Mouse (Mus musculus) heart, embryonic 16.5 days (tissue): ENCODE results near the gene Frs2. TPM values are rescaled to one million over a fixed set of nuclear protein-coding genes. Genes with fewer than 3 reads are reported as not detected.
A peak's percentile ranks its signal among the peaks of the same experiment; 100 is the strongest.

ENCODE experiments used
- ATAC-seq: fragments of 200-750 bp; cut with Nextera tagmentation; replicated peaks from 2 replicates; pipeline ENCODE4 v1.8.0; 2017; ENCODE audit warnings: moderate number of reproducible peaks; ENCODE audit not compliant: insufficient read depth, low FRiP score; ENCODE audit errors: extremely low read depth
- H3K27ac ChIP-seq: fragments of 300-500 bp; sonication (generic); 2 replicates; pipeline ENCODE4 v1.5.1; 2014; ENCODE audit warnings: mild to moderate bottlenecking, low read length, control low read depth, moderate library complexity
- H3K27me3 ChIP-seq: fragments of 300-500 bp; sonication (generic); 2 replicates; pipeline ENCODE4 v1.6.1; 2014; ENCODE audit warnings: low read length, mixed read lengths; ENCODE audit not compliant: control insufficient read depth, insufficient read depth
- H3K36me3 ChIP-seq: fragments of 300-500 bp; sonication (generic); 2 replicates; pipeline ENCODE4 v1.6.1; 2014; ENCODE audit not compliant: control insufficient read depth, insufficient read depth
- H3K4me1 ChIP-seq: fragments of 300-500 bp; sonication (generic); 2 replicates; pipeline ENCODE4 v1.6.1; 2014; ENCODE audit warnings: low read length, mixed read lengths; ENCODE audit not compliant: control insufficient read depth, insufficient read depth
- H3K4me2 ChIP-seq: fragments of 300-500 bp; sonication (generic); 2 replicates; pipeline ENCODE4 v1.6.1; 2014; ENCODE audit warnings: low read depth, mild to moderate bottlenecking, control low read depth, low read length
- H3K4me3 ChIP-seq: fragments of 300-500 bp; sonication (generic); 2 replicates; pipeline ENCODE4 v1.5.1; 2014; ENCODE audit warnings: mild to moderate bottlenecking, control low read depth, low read length
- H3K9ac ChIP-seq: fragments of 300-500 bp; sonication (generic); 2 replicates; pipeline ENCODE4 v1.6.1; 2014; ENCODE audit warnings: low read length, control low read depth
- H3K9me3 ChIP-seq: fragments of 300-500 bp; sonication (generic); replicated peaks from 2 replicates; pipeline ENCODE4 v1.6.1; 2016; ENCODE audit warnings: low read length; ENCODE audit not compliant: control insufficient read depth
- WGBS: fragments of 180-500 bp; shearing (Covaris S2); extraction: QIAGEN DNeasy Blood & Tissue Kit; methylation state at CpG from one replicate; pipeline ENCODE4 v1.1.7; 2014; 5-methylcytosine and 5-hydroxymethylcytosine counted together
- polyA plus RNA-seq: library from polyadenylated mRNA; unstranded; fragments of >200 nt; fragmentation: Nextera tagmentation; extraction: Ambion mirVana; gene quantifications from 2 replicates; pipeline ENCODE4 v1.2.1, GENCODE M21; 2015

Frs2 gene
- polyA plus RNA-seq: 16.1 and 17.5 TPM in 2 replicates

DNA sequence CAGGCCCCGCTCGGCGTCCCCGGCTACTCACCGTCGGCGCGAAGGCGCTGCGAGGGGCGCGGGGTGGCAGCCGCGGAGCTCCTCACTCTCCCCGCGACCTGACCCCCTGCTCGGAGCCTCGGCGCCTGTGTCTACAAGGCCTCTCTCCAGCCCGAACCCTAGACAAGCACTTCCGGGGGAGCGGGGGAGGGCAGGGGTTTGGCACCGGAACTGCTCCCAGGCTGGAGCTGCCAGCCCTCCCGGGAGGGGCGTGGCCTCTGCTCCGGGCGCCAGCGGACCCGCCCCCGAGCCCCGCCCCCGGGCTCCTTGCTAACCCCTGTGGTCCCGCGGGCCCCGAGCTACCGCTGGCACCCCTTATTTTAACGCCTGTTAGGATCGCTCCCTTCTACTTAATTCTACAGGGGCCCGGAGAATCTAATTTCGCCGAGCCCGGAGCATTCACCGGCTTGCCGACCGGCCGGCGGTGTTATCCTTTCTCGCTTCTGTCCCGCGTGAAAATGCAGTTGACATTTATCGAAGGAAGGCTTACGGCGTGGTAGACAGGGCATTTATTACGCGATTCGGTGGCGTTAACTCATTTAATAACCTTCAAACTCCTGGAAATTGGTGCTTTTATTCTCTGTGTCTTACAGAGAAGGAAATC lies at the start of gene Frs2:
Frs2 (minus strand) TSS at position 174 of the 643 bp plus-strand sequence.
- WGBS: under 1% methylated on average over 53 of the region's 57 CpGs
- H3K9me3 ChIP-seq: no peaks in the 10 kb centered on the region
- H3K27ac ChIP-seq: peak within 1 kb of the TSS; percentile 90
- no peaks in the 10 kb centered on the region for H3K36me3 ChIP-seq
- H3K4me3 ChIP-seq: peak within 1 kb of the TSS; percentile 70
- H3K9ac ChIP-seq: peak within 1 kb of the TSS; percentile 91
- no peaks in the 10 kb centered on the region for H3K27me3 ChIP-seq
- H3K4me2 ChIP-seq: peak within 1 kb of the TSS; percentile 84
- peak; percentile 96 for ATAC-seq
- H3K4me1 ChIP-seq: peaks cover 54% of the 10 kb centered on the region

- WGBS: 86% methylated on average over 3 of the region's 3 CpGs
- H3K27ac ChIP-seq: no peak overlapping the region
- no peak overlapping the region for H3K9ac ChIP-seq
- H3K4me2 ChIP-seq: no peak overlapping the region
- H3K36me3 ChIP-seq: no peaks in the 10 kb centered on the region
- H3K27me3 ChIP-seq: no peaks in the 10 kb centered on the region
- H3K4me1 ChIP-seq: no peaks in the 10 kb centered on the region
- no peak overlapping the region for H3K4me3 ChIP-seq
- ATAC-seq: no peak
- no peaks in the 10 kb centered on the region for H3K9me3 ChIP-seq
These were observed 48.4 kb upstream of the Frs2 start for GRCm38 (mm10) chr10:117196696-117197095.

DNA sequence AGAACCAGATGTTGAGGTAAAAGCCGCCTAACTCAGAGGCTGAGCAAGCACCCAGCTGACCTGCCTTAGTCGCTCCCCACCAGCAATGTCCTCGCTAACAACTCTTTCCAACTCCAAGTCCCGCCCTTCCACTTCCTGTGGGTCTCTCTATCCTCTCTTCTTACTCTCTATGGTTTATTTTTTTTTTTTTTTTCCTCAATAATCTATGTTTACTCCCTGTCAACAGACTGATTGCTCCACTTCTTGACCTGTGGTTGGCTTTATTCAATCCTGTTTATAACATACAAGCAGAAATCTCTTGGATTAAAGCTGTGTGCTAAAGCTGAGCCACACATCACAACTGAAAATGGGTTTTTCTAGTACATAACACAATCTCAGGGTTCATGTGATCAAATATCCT lies 47.4 kb upstream of the Frs2 start:
- Histone ChIP-seq H3K36me3 (no peaks in the 10 kb centered on the region), H3K4me1 (no peaks in the 10 kb centered on the region), H3K4me3 (no peak overlapping the region), H3K27ac (no peak overlapping the region), H3K27me3 (no peaks in the 10 kb centered on the region), H3K9ac (no peak overlapping the region), H3K4me2 (no peak overlapping the region), H3K9me3 (no peaks in the 10 kb centered on the region)
- 93% methylated on average over 4 of the region's 4 CpGs for WGBS
- ATAC-seq: no peak

DNA sequence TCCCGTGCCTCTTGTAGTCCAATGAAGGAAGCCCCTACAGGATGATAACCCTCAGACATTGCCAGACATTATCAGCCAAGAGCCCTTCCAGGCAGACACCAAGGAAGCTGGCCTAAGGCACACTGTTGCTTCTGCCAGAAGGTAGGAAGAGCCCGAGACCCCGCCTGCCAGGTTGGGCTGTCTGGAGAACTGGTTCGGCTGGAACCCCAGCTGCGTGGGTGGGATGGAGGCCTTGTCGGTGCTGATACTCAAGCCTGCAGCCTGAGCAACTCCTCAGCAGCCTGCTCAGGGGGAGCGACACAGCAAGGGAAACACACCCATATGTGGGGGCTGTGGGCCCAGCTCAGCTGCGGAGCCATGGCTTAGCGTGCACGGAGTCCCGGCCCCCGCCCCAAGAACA lies 46.7 kb upstream of the Frs2 start:
- WGBS: 81% methylated on average over 12 of the region's 12 CpGs
- Histone ChIP-seq H3K4me3 (no peak overlapping the region), H3K4me1 (no peaks in the 10 kb centered on the region), H3K27ac (no peak overlapping the region), H3K27me3 (no peaks in the 10 kb centered on the region), H3K9me3 (no peaks in the 10 kb centered on the region), H3K4me2 (no peak overlapping the region), H3K9ac (no peak overlapping the region), H3K36me3 (no peaks in the 10 kb centered on the region)
- no peak for ATAC-seq

DNA sequence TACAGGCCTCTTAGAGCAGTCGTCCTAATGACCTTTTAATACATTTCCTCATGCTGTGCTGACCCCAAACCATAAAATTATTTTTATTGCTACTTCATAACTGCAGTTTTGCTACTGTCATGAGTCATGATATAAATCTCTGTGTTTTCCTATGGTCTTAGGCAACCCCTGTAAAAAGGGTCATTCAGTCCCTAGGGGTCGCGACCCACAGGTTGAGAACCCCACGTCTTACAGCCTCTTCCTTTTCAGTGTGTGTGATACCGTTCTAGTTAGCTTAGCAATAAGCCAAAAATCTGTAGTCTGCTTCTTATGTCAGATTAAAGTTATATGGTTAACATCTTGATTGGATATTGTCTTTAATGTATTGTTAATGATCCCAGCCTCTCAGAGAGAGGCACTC lies 45.0 kb upstream of the Frs2 start:
- Histone ChIP-seq H3K27ac (no peak overlapping the region), H3K9me3 (no peaks in the 10 kb centered on the region), H3K4me3 (no peak overlapping the region), H3K4me2 (no peak overlapping the region), H3K9ac (no peak overlapping the region), H3K27me3 (no peaks in the 10 kb centered on the region), H3K36me3 (no peaks in the 10 kb centered on the region), H3K4me1 (no peaks in the 10 kb centered on the region)
- ATAC-seq: no peak
- 84% methylated on average over 5 of the region's 5 CpGs for WGBS

DNA sequence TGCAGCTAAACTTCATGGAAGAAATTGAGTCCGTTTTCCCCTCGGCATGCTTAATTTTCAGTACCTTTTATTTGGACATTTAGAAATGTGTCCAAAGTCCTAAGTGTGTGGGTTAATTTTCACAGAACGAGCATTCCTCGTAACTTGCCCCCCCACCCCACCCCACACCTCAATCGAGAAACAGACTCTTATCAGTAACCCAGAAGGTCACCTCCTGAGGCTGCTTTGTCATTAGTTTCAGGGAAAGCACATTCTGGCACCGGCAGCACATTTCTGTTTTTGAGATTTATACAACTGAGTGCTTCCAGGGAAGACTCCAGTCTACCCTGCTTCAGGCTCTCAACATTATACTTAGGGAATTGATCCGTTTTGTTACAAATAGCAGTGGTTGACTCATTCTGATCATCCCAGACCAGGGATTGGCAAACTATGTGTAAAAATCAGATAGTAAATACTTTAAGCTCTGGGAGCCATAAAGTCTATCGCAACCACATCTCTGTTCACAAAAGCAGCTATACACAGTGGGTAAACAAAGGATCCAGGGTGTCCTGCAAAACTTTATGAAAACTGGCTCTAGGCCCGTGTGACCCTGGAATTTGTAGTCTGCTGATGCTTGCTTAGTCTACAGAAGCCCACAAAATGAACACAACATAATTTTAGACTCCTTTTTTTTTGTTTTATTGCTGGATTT lies 37.2 kb upstream of the Frs2 start:
- no peak for ATAC-seq
- Histone ChIP-seq H3K36me3 (no peaks in the 10 kb centered on the region), H3K4me1 (peaks cover 10% of the 10 kb centered on the region), H3K9ac (no peak overlapping the region), H3K4me2 (no peak overlapping the region), H3K27ac (no peak overlapping the region), H3K4me3 (no peak overlapping the region), H3K27me3 (no peaks in the 10 kb centered on the region), H3K9me3 (no peaks in the 10 kb centered on the region)
- 41% methylated on average over 9 of the region's 9 CpGs for WGBS

DNA sequence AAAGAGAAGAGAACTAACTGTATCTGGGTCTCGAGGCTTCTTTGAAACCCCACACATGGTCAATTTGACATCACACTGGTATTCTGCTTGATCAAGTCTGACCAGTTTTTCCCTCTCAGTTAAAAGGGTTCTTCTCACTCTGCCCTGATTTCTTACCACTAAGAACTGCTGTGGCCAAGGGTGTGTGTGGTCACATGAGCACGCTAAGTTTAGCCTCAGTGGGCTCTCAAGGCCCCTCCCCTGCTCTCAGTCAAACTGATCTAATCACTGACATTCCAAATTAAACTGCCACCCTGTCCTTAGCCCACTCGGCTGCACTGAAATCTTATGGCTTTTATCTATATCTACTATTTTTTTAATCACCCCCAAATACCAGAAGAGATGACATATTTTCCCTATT lies 32.8 kb upstream of the Frs2 start:
- Histone ChIP-seq H3K27ac (peak overlapping the region; percentile 77), H3K4me3 (no peak overlapping the region), H3K27me3 (no peaks in the 10 kb centered on the region), H3K4me2 (no peak overlapping the region), H3K36me3 (no peaks in the 10 kb centered on the region), H3K9ac (0 out of 2 replicates have a peak overlapping the region, but pooled peaks have one; percentile 31), H3K9me3 (no peaks in the 10 kb centered on the region), H3K4me1 (peaks cover 11% of the 10 kb centered on the region)
- WGBS: 17% methylated on average over 3 of the region's 3 CpGs
- peak; percentile 84 for ATAC-seq

DNA sequence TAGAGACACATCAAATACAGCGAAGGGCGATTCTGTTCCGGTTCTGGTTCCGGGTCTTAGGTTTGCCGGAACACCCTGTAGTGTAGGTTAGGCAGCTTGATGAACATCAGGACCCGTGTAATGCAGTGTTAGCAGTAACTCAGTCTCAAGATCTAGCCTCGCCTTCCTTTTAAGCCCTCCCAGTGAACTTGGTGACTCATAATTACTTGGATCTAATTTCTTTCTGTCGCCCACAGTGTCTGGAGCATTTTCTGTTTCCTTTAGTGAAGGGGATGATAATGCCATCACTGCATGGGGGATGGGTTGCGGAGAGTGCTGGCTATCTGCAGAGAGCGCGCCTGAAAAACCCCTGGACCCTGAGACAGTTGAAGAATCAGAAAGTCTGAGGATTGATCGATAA lies 26.3 kb upstream of the Frs2 start:
- H3K36me3 ChIP-seq: no peaks in the 10 kb centered on the region
- no peak overlapping the region for H3K4me3 ChIP-seq
- no peak overlapping the region for H3K27ac ChIP-seq
- ATAC-seq: no peak
- H3K4me2 ChIP-seq: peak overlapping the region; percentile 13
- no peaks in the 10 kb centered on the region for H3K9me3 ChIP-seq
- 52% methylated on average over 12 of the region's 12 CpGs for WGBS
- no peaks in the 10 kb centered on the region for H3K4me1 ChIP-seq
- H3K9ac ChIP-seq: no peak overlapping the region
- H3K27me3 ChIP-seq: no peaks in the 10 kb centered on the region

- Histone ChIP-seq H3K9ac (no peak overlapping the region), H3K27me3 (no peaks in the 10 kb centered on the region), H3K9me3 (no peaks in the 10 kb centered on the region), H3K4me1 (no peaks in the 10 kb centered on the region), H3K27ac (no peak overlapping the region), H3K4me2 (peak overlapping the region; percentile 13), H3K36me3 (no peaks in the 10 kb centered on the region), H3K4me3 (no peak overlapping the region)
- 39% methylated on average over 13 of the region's 13 CpGs for WGBS
- ATAC-seq: no peak
These were observed 25.5 kb upstream of the Frs2 start for GRCm38 (mm10) chr10:117173566-117174438.
